Mouse (Mus musculus) induced T-regulatory cell, adult 2 months (primary cell): Measurements from ENCODE around the gene Casz1.
A peak's percentile ranks its signal among the peaks of the same experiment; 100 is the strongest.

Experiments
- DNase-seq: peaks from one replicate; pipeline ENCODE4 v3.0.0-alpha.2; 2012; ENCODE audit warnings: low read depth

Casz1 gene

GRCm38 (mm10) chr4:148878192-148878983, 74.2 kb downstream of the Casz1 start:
- no peak for DNase-seq

GRCm38 (mm10) chr4:148878984-148879610, 74.9 kb downstream of the Casz1 start:
- no peak for DNase-seq

GRCm38 (mm10) chr4:148879631-148880030, 75.4 kb downstream of the Casz1 start:
- DNase-seq, result no peak

GRCm38 (mm10) chr4:148881001-148881669, 76.9 kb downstream of the Casz1 start:
- no peak for DNase-seq

- no peak for DNase-seq
Observed at GRCm38 (mm10) chr4:148881838-148882237, 77.6 kb downstream of the Casz1 start.

GRCm38 (mm10) chr4:148882360-148882929, 78.2 kb downstream of the Casz1 start:
- DNase-seq, result no peak

GRCm38 (mm10) chr4:148884596-148884995, 80.4 kb downstream of the Casz1 start:
- no peak for DNase-seq

- DNase-seq, result no peak
Observed at GRCm38 (mm10) chr4:148885401-148885800, 81.2 kb downstream of the Casz1 start.

GRCm38 (mm10) chr4:148885921-148886540, 81.8 kb downstream of the Casz1 start:
- no peak for DNase-seq

- DNase-seq, result no peak
Observed at GRCm38 (mm10) chr4:148888229-148888628, 84.0 kb downstream of the Casz1 start.

- DNase-seq, result no peak
Observed at GRCm38 (mm10) chr4:148889011-148889410, 84.8 kb downstream of the Casz1 start.

- DNase-seq, result no peak
Observed at GRCm38 (mm10) chr4:148890442-148890841, 86.2 kb downstream of the Casz1 start.

- no peak for DNase-seq
Observed at GRCm38 (mm10) chr4:148890892-148891838, 86.9 kb downstream of the Casz1 start.

- DNase-seq, result no peak
Observed at GRCm38 (mm10) chr4:148896125-148896524, 91.9 kb downstream of the Casz1 start.

GRCm38 (mm10) chr4:148899927-148900294, 95.7 kb downstream of the Casz1 start:
- no peak for DNase-seq

GRCm38 (mm10) chr4:148900295-148901211, 96.3 kb downstream of the Casz1 start:
- DNase-seq, result peak; percentile 90

GRCm38 (mm10) chr4:148901275-148902052, 97.2 kb downstream of the Casz1 start:
- peak; percentile 61 for DNase-seq

- peak; percentile 82 for DNase-seq
Observed at GRCm38 (mm10) chr4:148902919-148903727, 98.9 kb downstream of the Casz1 start.
